Mouse (Mus musculus) forebrain, embryonic 12.5 days (tissue): ENCODE measurements around the gene Yrdc. TPM values are rescaled to one million over a fixed set of nuclear protein-coding genes. Genes with fewer than 3 reads are reported as not detected.

ENCODE experiments used
- ATAC-seq: fragments of 200-750 bp; cut with Nextera tagmentation; 2 replicates; pipeline ENCODE4 v1.8.0; 2017; ENCODE audit warnings: moderate TSS enrichment; ENCODE audit not compliant: low FRiP score
- H3K27ac ChIP-seq: fragments of 300-500 bp; sonication (generic); 2 replicates; pipeline ENCODE4 v1.5.1; 2016; ENCODE audit warnings: mild to moderate bottlenecking
- H3K27me3 ChIP-seq: fragments of 300-500 bp; sonication (generic); 2 replicates; pipeline ENCODE4 v1.6.1; 2016; ENCODE audit warnings: mild to moderate bottlenecking
- H3K36me3 ChIP-seq: fragments of 300-500 bp; sonication (generic); replicated peaks from 2 replicates; pipeline ENCODE4 v1.6.1; 2016; ENCODE audit warnings: mild to moderate bottlenecking
- H3K4me1 ChIP-seq: fragments of 300-500 bp; sonication (generic); 2 replicates; pipeline ENCODE4 v1.6.1; 2016
- H3K4me2 ChIP-seq: fragments of 300-500 bp; sonication (generic); 2 replicates; pipeline ENCODE4 v1.6.1; 2016; ENCODE audit warnings: mild to moderate bottlenecking, moderate library complexity
- H3K4me3 ChIP-seq: fragments of 300-500 bp; sonication (generic); replicated peaks from 2 replicates; pipeline ENCODE4 v1.5.1; 2016; ENCODE audit warnings: mild to moderate bottlenecking
- H3K9ac ChIP-seq: fragments of 300-500 bp; sonication (generic); 2 replicates; pipeline ENCODE4 v1.6.1; 2016; ENCODE audit warnings: mild to moderate bottlenecking
- H3K9me3 ChIP-seq: fragments of 300-500 bp; sonication (generic); 2 replicates; pipeline ENCODE4 v1.6.1; 2016
- WGBS: fragments of 180-500 bp; shearing (Covaris S2); methylation state at CpG from one replicate; pipeline ENCODE4 v1.1.7; 2016; 5-methylcytosine and 5-hydroxymethylcytosine counted together
- polyA plus RNA-seq: library from polyadenylated mRNA; unstranded; fragments of >200 nt; fragmentation: Nextera tagmentation; extraction: Ambion mirVana; gene quantifications from 2 replicates; pipeline ENCODE4 v1.2.1, GENCODE M21; 2016

The Yrdc gene
- polyA plus RNA-seq, 1 experiment from 2014 or later: 48.5 TPM

DNA sequence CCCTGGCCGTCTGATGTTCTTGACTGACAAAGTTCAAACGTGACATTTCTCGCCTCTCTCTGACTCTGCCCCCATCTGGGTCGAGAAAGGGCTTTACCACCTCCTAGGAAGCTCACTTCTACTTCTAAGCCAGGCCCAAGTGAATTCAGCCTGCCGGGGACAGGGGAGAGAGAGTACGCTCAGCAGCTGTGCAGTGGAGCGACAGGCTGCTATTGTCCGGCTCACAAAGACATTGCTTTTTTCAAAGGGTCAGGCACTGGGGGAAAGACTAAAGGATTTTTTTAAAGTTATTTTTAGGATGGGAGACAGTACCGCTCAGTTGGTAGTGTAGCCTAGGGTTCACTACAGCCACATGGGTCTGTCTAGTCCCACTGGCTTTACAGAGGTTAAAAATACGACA, 47.9 kb downstream of the Yrdc start:
- Histone ChIP-seq H3K9me3 (no peaks in the 10 kb centered on the region), H3K27ac (0 out of 2 replicates have a peak overlapping the region, but pooled peaks have one; percentile 25), H3K9ac (0 out of 2 replicates have a peak overlapping the region, but pooled peaks have one; percentile 17), H3K4me3 (no peak overlapping the region), H3K36me3 (no peaks in the 10 kb centered on the region), H3K4me1 (peaks cover 52% of the 10 kb centered on the region), H3K27me3 (peaks cover 58% of the 10 kb centered on the region), H3K4me2 (no peak overlapping the region)
- 9% methylated on average over 10 of the region's 10 CpGs for WGBS
- ATAC-seq: no peak

DNA sequence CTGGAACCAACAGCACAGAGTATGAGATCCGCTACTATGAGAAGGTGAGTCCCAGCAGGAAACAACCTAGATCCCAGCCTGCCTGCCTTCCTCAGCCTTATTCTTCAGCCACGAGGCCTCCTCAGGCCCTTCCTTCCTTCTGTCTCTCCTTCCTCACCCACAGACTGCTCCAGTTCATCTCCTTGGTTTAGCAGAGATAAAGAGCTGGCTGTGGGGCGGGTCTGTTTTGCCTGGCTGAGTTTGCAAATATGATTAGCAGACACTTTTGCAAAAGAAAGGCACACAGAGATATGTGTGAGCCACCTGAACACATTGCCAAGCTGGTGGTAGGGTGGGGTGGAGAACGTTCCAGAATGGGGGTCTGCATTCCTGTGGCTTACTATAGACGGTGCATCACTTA, 49.4 kb downstream of the Yrdc start:
- H3K27me3 ChIP-seq: peaks cover 43% of the 10 kb centered on the region
- H3K36me3 ChIP-seq: no peaks in the 10 kb centered on the region
- ATAC-seq: no peak
- 64% methylated on average over 5 of the region's 5 CpGs for WGBS
- H3K27ac ChIP-seq: no peak overlapping the region
- H3K4me1 ChIP-seq: peaks cover 37% of the 10 kb centered on the region
- no peak overlapping the region for H3K4me2 ChIP-seq
- H3K4me3 ChIP-seq: no peak overlapping the region
- no peaks in the 10 kb centered on the region for H3K9me3 ChIP-seq
- H3K9ac ChIP-seq: no peak overlapping the region

Other genes starting within 250 kb of the Yrdc start
- gene 3100002H09Rik, start 239.9 kb upstream of the Yrdc start, polyA plus RNA-seq: 0.47 and 0.74 TPM in 2 replicates
- gene Pou3f1, start 193.9 kb upstream of the Yrdc start, polyA plus RNA-seq: 16.0 and 21.6 TPM in 2 replicates
- gene Utp11, start 157.1 kb upstream of the Yrdc start, polyA plus RNA-seq: 63.8 and 64.0 TPM in 2 replicates
- 2.2 TPM in 2 replicates for gene Fhl3, start 150.0 kb upstream of the Yrdc start, polyA plus RNA-seq
- gene Sf3a3, start 135.9 kb upstream of the Yrdc start, polyA plus RNA-seq: 203 and 204 TPM in 2 replicates
- gene Inpp5b, start 108.8 kb upstream of the Yrdc start, polyA plus RNA-seq: 23.8 and 31.9 TPM in 2 replicates
- 13.6 and 17.4 TPM in 2 replicates for gene Mtf1, start 48.6 kb upstream of the Yrdc start, polyA plus RNA-seq
- 60.1 and 64.9 TPM in 2 replicates for gene 1110065P20Rik, start 517 bp downstream of the Yrdc start, polyA plus RNA-seq
- gene Maneal, start 11.5 kb downstream of the Yrdc start, polyA plus RNA-seq: 5.6 and 9.7 TPM in 2 replicates
- 1.2 and 1.9 TPM in 2 replicates for gene Epha10, start 30.2 kb downstream of the Yrdc start, polyA plus RNA-seq
- gene 9930104L06Rik, start 86.4 kb downstream of the Yrdc start, polyA plus RNA-seq: 16.7 and 18.9 TPM in 2 replicates
- 243 and 257 TPM in 2 replicates for gene Cdca8, start 88.6 kb downstream of the Yrdc start, polyA plus RNA-seq
- gene Rspo1, start 135.8 kb downstream of the Yrdc start, polyA plus RNA-seq: 20.3 and 26.2 TPM in 2 replicates
- 97.1 and 103 TPM in 2 replicates for gene Gnl2, start 165.9 kb downstream of the Yrdc start, polyA plus RNA-seq
- gene Dnali1, start 215.0 kb downstream of the Yrdc start, polyA plus RNA-seq: 0.28 and 0.41 TPM in 2 replicates
- 29.8 and 32.2 TPM in 2 replicates for gene Snip1, start 216.0 kb downstream of the Yrdc start, polyA plus RNA-seq
- gene Meaf6, start 234.5 kb downstream of the Yrdc start, polyA plus RNA-seq: 128 and 138 TPM in 2 replicates